Mouse (Mus musculus) heart, adult 8-10 months (tissue): Measurements from ENCODE around the gene Mki67. TPM values are rescaled to one million over a fixed set of nuclear protein-coding genes. Genes with fewer than 3 reads are reported as not detected.
A peak's percentile ranks its signal among the peaks of the same experiment; 100 is the strongest.

ENCODE experiments used
- DNase-seq: peaks from one replicate; pipeline ENCODE4 v3.0.0; 2022; ENCODE audit warnings: low spot score
- total RNA-seq, 4 experiments: library from RNA; stranded (reverse); gene quantifications; 2 replicates each; pipeline ENCODE4 v1.2.4; 2022

Mki67 gene
- 1 to 10 TPM in 1 of 4 experiments, under 1 TPM in 3; 0.41 to 2.4 (median 0.83) TPM for total RNA-seq

GRCm38 (mm10) chr7:135715642-135716444, at the start of gene Mki67:
Gene Mki67 (minus strand): TSS chr7:135716361.
- no peak for DNase-seq

- DNase-seq = no peak
Observed at GRCm38 (mm10) chr7:135763311-135763710, 47.1 kb upstream of the Mki67 start.

GRCm38 (mm10) chr7:135758754-135759510, 42.8 kb upstream of the Mki67 start:
- no peak for DNase-seq

- DNase-seq = no peak
Observed at GRCm38 (mm10) chr7:135758171-135758570, 42.0 kb upstream of the Mki67 start.

GRCm38 (mm10) chr7:135756984-135757586, 40.9 kb upstream of the Mki67 start:
- no peak for DNase-seq

- peak; percentile 28 for DNase-seq
Observed at GRCm38 (mm10) chr7:135748986-135749385, 32.8 kb upstream of the Mki67 start.

- no peak for DNase-seq
Observed at GRCm38 (mm10) chr7:135747072-135747471, 30.9 kb upstream of the Mki67 start.

- DNase-seq = no peak
Observed at GRCm38 (mm10) chr7:135746528-135746927, 30.4 kb upstream of the Mki67 start.

- peak; percentile 13 for DNase-seq
Observed at GRCm38 (mm10) chr7:135745091-135745490, 28.9 kb upstream of the Mki67 start.

GRCm38 (mm10) chr7:135740453-135740852, 24.3 kb upstream of the Mki67 start:
- DNase-seq = no peak

- DNase-seq = no peak
Observed at GRCm38 (mm10) chr7:135736581-135736886, 20.4 kb upstream of the Mki67 start.

- peak; percentile 86 for DNase-seq
Observed at GRCm38 (mm10) chr7:135735691-135736580, 19.8 kb upstream of the Mki67 start.

GRCm38 (mm10) chr7:135734911-135735646, 18.9 kb upstream of the Mki67 start:
- DNase-seq = no peak

- no peak for DNase-seq
Observed at GRCm38 (mm10) chr7:135734379-135734778, 18.2 kb upstream of the Mki67 start.

GRCm38 (mm10) chr7:135728038-135728437, 11.9 kb upstream of the Mki67 start:
- no peak for DNase-seq

- no peak for DNase-seq
Observed at GRCm38 (mm10) chr7:135726707-135727106, 10.5 kb upstream of the Mki67 start.

- DNase-seq = no peak
Observed at GRCm38 (mm10) chr7:135723672-135724341, 7.6 kb upstream of the Mki67 start.

GRCm38 (mm10) chr7:135722011-135722838, 6.1 kb upstream of the Mki67 start:
- DNase-seq = no peak

GRCm38 (mm10) chr7:135721436-135721992, 5.4 kb upstream of the Mki67 start:
- no peak for DNase-seq
